Mouse (Mus musculus) embryo, embryonic 9.5 days (tissue): ENCODE measurements around the gene Lbh.
A peak's percentile ranks its signal among the peaks of the same experiment; 100 is the strongest.

Experiments
- DNase-seq: peaks from one replicate; pipeline ENCODE4 v3.0.0-alpha.2; 2017; ENCODE audit errors: extremely low spot score

Gene Lbh

DNA sequence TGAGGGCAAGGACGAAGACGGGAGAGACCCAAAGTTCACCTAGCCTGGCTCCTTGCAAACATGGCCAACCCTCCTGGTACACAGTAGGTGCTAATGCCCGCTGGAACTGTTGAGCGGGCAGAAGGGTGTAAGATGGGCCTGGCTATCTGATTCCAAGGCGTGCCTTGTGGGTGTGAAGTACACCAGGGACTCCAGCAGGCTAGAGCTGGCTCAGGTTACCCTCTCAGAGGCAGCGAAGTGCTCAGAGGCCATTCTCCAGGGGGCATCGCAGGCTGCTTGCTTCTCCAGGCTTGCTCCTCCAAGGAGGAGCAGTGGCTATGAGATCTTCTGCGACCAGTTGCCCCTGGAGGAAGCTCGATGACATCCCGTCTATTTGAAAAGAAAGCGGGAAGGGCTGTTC, 6.8 kb upstream of the Lbh start:
- no peak for DNase-seq

DNA sequence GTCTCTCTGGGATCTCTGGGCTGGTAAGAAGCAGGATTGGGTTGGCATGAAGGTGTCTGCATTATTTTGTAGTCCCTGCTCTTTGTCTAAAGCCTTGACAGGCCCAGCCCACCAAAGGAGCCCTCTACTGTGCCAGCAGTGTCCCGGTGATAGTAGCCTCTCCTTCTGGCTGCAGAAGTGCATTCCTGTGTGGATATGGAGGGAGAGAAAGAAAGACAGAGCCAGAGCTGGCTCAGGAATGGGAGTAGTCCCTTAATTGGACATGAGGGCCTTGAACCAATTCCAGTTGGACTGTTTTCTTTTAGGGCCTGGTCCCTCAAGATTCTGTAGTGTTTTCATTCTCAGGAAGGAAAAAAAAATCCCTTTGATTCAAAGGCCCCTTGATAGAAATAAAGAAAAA, 6.4 kb upstream of the Lbh start:
- no peak for DNase-seq

DNA sequence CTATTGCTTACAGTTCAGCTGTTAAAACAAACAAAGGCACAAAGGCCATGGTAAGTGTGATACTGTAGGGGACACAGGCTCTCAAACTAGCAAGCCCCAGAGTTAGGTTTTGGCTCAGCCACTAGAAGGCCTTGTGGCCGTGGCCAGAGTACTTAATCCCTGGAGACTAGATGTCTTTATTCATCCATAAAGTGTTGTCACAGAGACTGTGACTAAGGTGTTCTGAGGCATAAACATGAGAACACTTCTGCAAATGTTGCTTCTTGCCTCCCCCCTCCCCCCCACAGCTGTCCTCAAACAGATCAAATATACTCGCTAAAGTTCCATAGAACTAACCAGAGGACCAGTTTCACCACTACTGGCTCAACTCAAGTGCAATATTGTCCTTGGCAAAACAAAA, 4.0 kb upstream of the Lbh start:
- DNase-seq: no peak

- peak; percentile 69 for DNase-seq
Measured at GRCm38 (mm10) chr17:72917241-72918030, 669 bp upstream of the Lbh start.

- DNase-seq: peak; percentile 73
Measured at GRCm38 (mm10) chr17:72918571-72919541, 751 bp downstream of the Lbh start.

GRCm38 (mm10) chr17:72919641-72920040, 1.5 kb downstream of the Lbh start:
- DNase-seq: no peak

- no peak for DNase-seq
Measured at GRCm38 (mm10) chr17:72920430-72920829, 2.3 kb downstream of the Lbh start.

DNA sequence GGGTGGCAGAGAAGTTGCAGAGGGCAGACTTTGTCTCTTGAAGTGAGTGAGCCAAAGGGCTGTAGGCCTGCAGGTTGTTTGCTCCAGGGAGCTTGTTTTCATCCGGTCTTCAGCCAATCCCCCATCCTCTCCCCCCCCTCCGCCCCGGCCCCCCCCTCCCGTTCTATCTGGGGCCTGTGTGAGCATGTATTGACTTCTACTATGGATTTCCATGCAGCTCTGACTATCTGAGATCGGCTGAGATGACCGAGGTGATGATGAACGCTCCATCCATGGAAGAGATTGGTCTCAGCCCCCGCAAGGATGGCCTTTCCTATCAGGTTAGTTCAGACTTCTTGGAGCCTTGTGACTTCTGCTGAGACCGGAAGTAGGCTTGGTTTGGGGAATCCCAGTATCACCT, 2.9 kb downstream of the Lbh start:
- DNase-seq: no peak

- DNase-seq: no peak
Measured at GRCm38 (mm10) chr17:72922206-72922605, 4.1 kb downstream of the Lbh start.

- DNase-seq: no peak
Measured at GRCm38 (mm10) chr17:72923283-72923682, 5.2 kb downstream of the Lbh start.

GRCm38 (mm10) chr17:72924295-72924694, 6.2 kb downstream of the Lbh start:
- DNase-seq: no peak

DNA sequence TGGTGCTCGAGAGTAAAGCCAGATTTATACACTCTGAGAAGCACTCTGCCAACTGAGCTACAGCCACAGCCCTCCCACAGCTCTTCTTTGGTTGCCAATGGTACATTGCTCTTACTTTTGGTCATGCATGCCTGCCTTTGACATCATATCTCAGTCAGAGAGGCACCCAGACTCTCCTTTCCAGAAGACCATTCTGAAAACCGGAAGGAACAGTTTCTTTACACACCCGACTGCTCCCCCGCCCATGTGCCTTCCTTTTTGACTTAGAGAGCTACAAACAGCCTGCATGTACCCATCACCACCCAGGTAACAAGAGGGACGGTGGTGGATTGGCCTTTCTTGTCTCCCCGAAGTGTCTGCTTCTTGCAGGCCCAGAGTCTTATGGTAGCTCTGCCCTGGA, 7.0 kb downstream of the Lbh start:
- no peak for DNase-seq

DNA sequence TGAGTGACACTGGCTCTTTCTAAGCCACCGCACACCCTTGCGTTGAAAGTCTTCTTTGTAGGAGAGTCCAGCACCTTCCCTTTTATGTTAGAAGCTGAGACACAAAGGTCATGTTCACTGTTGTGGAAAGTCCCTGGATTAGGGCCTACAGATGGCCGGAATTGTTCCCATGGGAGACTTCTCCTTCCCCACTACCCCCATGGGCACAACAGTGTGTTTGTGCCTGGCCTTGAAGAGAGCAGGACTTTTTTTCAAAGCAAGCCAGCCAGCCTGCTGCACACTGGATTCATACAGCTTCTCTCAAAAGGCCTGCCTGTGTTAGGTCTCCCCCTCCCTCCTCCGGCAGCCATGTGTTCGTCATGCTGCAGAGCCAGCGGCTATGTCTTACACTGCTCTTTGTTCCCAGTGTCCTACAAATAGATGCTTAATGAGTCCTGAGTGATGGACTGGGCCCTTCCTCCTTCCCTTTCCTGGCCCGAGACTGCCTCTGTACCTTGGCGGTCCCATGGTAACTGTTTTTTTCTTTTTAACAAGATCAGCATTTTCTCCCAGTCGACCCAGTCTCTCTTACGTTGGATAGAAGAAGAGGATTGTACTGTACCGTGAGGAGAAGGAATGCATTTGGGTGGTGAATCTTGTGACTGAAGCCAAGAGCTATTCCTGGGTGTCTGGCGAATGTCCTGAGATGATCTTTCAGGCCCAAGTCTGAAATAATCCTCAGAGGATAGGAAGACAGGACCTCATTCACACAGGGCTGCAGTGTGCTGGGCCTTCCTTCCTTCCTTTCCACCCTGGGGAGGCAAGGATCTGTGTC, 7.9 kb downstream of the Lbh start:
- DNase-seq: peak; percentile 33

- no peak for DNase-seq
Measured at GRCm38 (mm10) chr17:72926994-72927393, 8.9 kb downstream of the Lbh start.

- no peak for DNase-seq
Measured at GRCm38 (mm10) chr17:72933116-72933515, 15.0 kb downstream of the Lbh start.

DNA sequence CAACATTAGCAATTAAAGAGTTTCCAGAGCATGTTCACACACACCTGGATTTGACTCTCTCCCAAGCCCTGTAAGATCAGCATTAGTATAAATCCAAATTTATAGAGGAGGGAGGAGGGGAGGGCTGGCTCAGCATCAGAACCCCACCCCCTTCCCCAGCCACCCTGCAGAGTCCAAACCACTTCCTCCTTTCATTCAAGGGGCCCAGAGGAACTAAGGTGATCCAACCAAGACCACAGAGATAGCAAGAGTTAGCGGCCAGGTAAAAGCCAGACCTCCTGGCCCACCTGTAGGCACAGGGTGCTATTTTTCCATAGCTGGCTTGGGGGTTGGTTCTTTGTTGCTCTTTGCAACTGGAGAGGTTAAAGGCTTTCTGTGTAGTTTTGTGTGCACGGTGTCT, 16.0 kb downstream of the Lbh start:
- DNase-seq: no peak

DNA sequence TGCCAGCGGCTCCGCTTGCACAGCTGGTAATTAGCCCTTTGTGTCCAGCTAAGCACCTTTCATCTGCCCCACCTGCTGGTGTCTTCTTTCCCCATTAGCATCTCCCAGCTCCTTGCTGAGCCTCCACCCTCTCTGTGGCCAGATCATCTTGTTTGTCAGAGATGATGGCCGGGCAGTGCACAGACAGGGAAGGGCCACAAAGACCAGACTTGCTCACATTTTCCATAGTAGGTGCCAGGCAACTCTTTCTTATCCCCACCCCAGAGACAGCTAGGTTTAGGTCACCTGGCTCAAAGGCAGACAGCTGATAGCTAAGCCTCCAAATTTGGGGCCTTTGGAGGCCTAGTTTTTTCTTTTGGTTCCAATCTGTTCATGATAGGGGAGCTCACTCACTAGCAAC, 16.5 kb downstream of the Lbh start:
- no peak for DNase-seq

- no peak for DNase-seq
Measured at GRCm38 (mm10) chr17:72935921-72936320, 17.8 kb downstream of the Lbh start.

- no peak for DNase-seq
Measured at GRCm38 (mm10) chr17:72936336-72936735, 18.2 kb downstream of the Lbh start.

DNA sequence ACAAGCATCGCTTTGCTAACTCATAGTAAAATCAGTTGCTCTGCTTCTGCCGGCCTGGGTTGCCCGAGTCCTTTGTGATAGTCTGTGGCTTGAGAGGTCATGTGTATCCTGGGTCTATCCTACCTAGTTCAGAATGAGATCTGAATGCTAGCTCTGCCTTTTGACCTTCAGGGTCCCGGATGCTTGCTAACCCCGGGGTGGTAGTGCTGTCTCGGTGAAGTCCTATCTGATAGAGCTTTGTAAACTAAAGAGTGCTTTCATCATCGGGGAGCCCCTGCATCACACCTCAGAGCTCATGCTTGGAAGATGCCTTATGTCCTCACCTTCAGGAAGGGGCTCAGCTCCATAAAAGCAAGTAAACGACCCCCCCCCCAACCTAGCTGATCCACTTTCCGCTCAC, 19.1 kb downstream of the Lbh start:
- no peak for DNase-seq

DNA sequence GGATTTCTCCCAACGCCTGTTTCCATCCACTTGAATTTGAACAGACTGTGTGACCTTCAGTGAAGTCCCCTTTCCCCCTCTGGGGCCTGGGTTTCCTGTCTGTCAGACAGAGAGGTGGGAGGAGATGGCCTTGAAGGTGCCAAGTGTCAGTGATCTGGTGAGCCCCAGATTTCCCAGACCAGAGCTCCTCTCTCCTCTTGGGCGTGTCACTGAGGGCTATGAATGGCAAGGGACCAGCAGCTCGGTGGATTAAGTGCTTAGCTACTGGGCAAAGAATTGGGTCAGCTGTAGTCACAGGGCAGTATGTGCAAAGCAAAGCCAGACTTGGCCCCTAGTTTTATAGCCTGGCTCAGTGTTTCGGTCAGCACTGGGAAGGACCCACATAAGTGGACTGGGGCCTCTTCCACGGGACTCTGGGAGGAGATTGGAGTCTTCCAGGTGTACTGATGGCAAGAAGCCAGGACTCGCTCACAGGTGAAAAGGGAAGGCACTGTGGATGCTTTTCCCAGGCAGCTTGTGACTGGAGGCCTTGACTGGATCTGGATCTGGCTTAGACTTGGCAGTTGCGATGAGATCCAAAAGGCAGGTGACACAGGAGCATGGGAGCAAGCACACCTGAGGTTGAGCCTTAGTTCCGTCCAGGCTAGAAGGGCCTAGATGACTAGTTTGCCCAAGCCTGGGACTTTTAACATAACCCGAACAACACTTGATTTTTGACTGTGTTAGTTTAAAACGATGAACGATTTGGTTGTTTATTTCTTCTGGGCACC, 20.1 kb downstream of the Lbh start:
- no peak for DNase-seq
